Comparison of ENCODE assay signal across 15 mouse cellular contexts in genomic region chr3:138620263-138620662, GRCm38 (mm10).
DNase-seq lines count a peak whose midpoint lies in the region; ATAC-seq and TF ChIP-seq lines count a peak whose summit lies in the region.
"Had no signal": no experiment of that assay in that cellular context is flagged by ENCODE, and none has a peak within 500 bp of the region (broad histone marks: within the 10 kb centered on the region; RNA-seq: fewer than 3 reads in every experiment).

No protein-coding gene starts in this region.

- 73% methylated on average over 4 of the region's 4 CpGs for WGBS in heart, postnatal 0 days
- 70% methylated on average over 4 of the region's 4 CpGs for WGBS in heart, embryonic 12.5 days
- WGBS in liver, postnatal 0 days (ENCODE audit: insufficient replicate concordance) = 76% methylated on average over 4 of the region's 4 CpGs
- 75% methylated on average over 4 of the region's 4 CpGs for WGBS in liver, embryonic 12.5 days (ENCODE audit: insufficient replicate concordance)

- H3K27ac ChIP-seq in heart, postnatal 0 days (ENCODE audit: low read depth) = no peak overlapping the region
- no peak overlapping the region for H3K27ac ChIP-seq in heart, embryonic 12.5 days (ENCODE audit: poor library complexity, severe bottlenecking)
- H3K27ac ChIP-seq in liver, postnatal 0 days (ENCODE audit: low read depth) = no peak overlapping the region
- H3K27ac ChIP-seq in liver, embryonic 12.5 days = no peak overlapping the region
- H3K27ac ChIP-seq: embryonic facial prominence, embryonic 10.5 days had no signal

- H3K4me1 ChIP-seq in heart, postnatal 0 days (ENCODE audit: control insufficient read depth, insufficient read depth) = no peaks in the 10 kb centered on the region
- H3K4me1 ChIP-seq in heart, embryonic 12.5 days (replicated peaks) = no peaks in the 10 kb centered on the region
- H3K4me1 ChIP-seq in liver, postnatal 0 days (ENCODE audit: insufficient read depth) = no peaks in the 10 kb centered on the region
- H3K4me1 ChIP-seq in liver, embryonic 12.5 days = 0 out of 2 replicates have a peak, but pooled peaks cover 6% of the 10 kb centered on the region
- H3K4me1 ChIP-seq: embryonic facial prominence, embryonic 10.5 days had no signal

- no peak overlapping the region for H3K4me2 ChIP-seq in heart, postnatal 0 days (ENCODE audit: low read depth, low read length)
- no peak overlapping the region for H3K4me2 ChIP-seq in heart, embryonic 12.5 days
- no peak overlapping the region for H3K4me2 ChIP-seq in liver, postnatal 0 days (ENCODE audit: low read depth, low read length)
- no peak overlapping the region for H3K4me2 ChIP-seq in liver, embryonic 12.5 days

- no peak overlapping the region for H3K9ac ChIP-seq in heart, postnatal 0 days (replicated peaks; ENCODE audit: low read depth, low read length)
- no peak overlapping the region for H3K9ac ChIP-seq in heart, embryonic 12.5 days
- H3K9ac ChIP-seq in liver, postnatal 0 days (replicated peaks) = no peak overlapping the region
- H3K9ac ChIP-seq in liver, embryonic 12.5 days = no peak overlapping the region

- H3K27me3 ChIP-seq in heart, postnatal 0 days (ENCODE audit: control insufficient read depth, insufficient read depth, low read length) = no peaks in the 10 kb centered on the region
- H3K27me3 ChIP-seq in heart, embryonic 12.5 days (replicated peaks) = no peaks in the 10 kb centered on the region; the same call in 1 of the 2 replicates
- no peaks in the 10 kb centered on the region for H3K27me3 ChIP-seq in liver, postnatal 0 days (ENCODE audit: insufficient read depth, low read length)
- H3K27me3 ChIP-seq in liver, embryonic 12.5 days (replicated peaks) = no peaks in the 10 kb centered on the region

- no peaks in the 10 kb centered on the region for H3K9me3 ChIP-seq in heart, postnatal 0 days (replicated peaks; ENCODE audit: control insufficient read depth, low read length)
- no peaks in the 10 kb centered on the region for H3K9me3 ChIP-seq in heart, embryonic 12.5 days (replicated peaks)
- H3K9me3 ChIP-seq in liver, postnatal 0 days (ENCODE audit: low read length) = no peaks in the 10 kb centered on the region
- no peaks in the 10 kb centered on the region for H3K9me3 ChIP-seq in liver, embryonic 12.5 days (replicated peaks)
- H3K9me3 ChIP-seq: embryonic facial prominence, embryonic 10.5 days; G1E had no signal

- no peak for DNase-seq in heart, postnatal 0 days (ENCODE audit: low spot score)
- DNase-seq in liver, postnatal 0 days = no peak
- DNase-seq in ES-CJ7 (ENCODE audit: low read depth, low spot score) = peak; percentile 38
- DNase-seq in testis, postnatal 10 days (ENCODE audit: low spot score) = no peak
- DNase-seq in adrenal gland, adult 18-20 months (ENCODE audit: low spot score in 2 of 2) = no peak
- DNase-seq: adrenal gland, postnatal 14 days; gastrocnemius, postnatal 10 days; left cerebral cortex, postnatal 4 days; lung, postnatal 10 days had no signal

- peak; percentile 40 for TF ChIP-seq CTCF in heart, postnatal 0 days (IDR thresholded peaks at IDR 0.05; ENCODE audit: low read depth)
- peak; percentile 41; the same call in 1 of the 2 replicates for TF ChIP-seq CTCF in liver, postnatal 0 days (IDR thresholded peaks at IDR 0.05; ENCODE audit: low read depth)

- H3K36me3 ChIP-seq in heart, postnatal 0 days (replicated peaks; ENCODE audit: control insufficient read depth, insufficient read depth, low read length) = no peaks in the 10 kb centered on the region
- no peaks in the 10 kb centered on the region for H3K36me3 ChIP-seq in heart, embryonic 12.5 days
- H3K36me3 ChIP-seq in liver, postnatal 0 days (replicated peaks; ENCODE audit: insufficient read depth, low read length) = no peaks in the 10 kb centered on the region
- no peaks in the 10 kb centered on the region for H3K36me3 ChIP-seq in liver, embryonic 12.5 days
- H3K36me3 ChIP-seq: embryonic facial prominence, embryonic 10.5 days; G1E had no signal

- no peak overlapping the region for H3K4me3 ChIP-seq in heart, postnatal 0 days (ENCODE audit: low read depth, low read length)
- H3K4me3 ChIP-seq in heart, embryonic 12.5 days = no peak overlapping the region
- H3K4me3 ChIP-seq in liver, postnatal 0 days (ENCODE audit: low read depth, low read length) = no peak overlapping the region
- no peak overlapping the region for H3K4me3 ChIP-seq in liver, embryonic 12.5 days
- H3K4me3 ChIP-seq: embryonic facial prominence, embryonic 10.5 days had no signal

- TF ChIP-seq EP300 in heart, postnatal 0 days (IDR thresholded peaks at IDR 0.05; ENCODE audit: low read depth) = no peak
- no peak for TF ChIP-seq EP300 in liver, postnatal 0 days (IDR thresholded peaks at IDR 0.05; ENCODE audit: low read depth)

- no peak for ATAC-seq in heart, postnatal 0 days (ENCODE audit: insufficient read depth, low read depth)
- ATAC-seq in heart, embryonic 12.5 days (ENCODE audit: insufficient number of reproducible peaks, low FRiP score) = no peak
- no peak for ATAC-seq in liver, postnatal 0 days
- no peak for ATAC-seq in liver, embryonic 12.5 days
- ATAC-seq in megakaryocyte progenitor cell, adult 5-6 weeks (replicated peaks; ENCODE audit: poor library complexity) = peak; percentile 54
- ATAC-seq: hindbrain, embryonic 16.5 days had no signal
